Mouse (Mus musculus): ENCODE measurements around the gene Rai1.

GRCm38 (mm10) chr11:60110386-60110785 is 5.6 kb downstream of the Rai1 start:
- no peak for TF ChIP-seq CTCF (IDR thresholded peaks at IDR 0.05; ENCODE audit: low read depth)
- no peak for TF ChIP-seq EP300 (optimal IDR thresholded peaks at IDR 0.05)
